ENCODE assay signal across 8 mouse cellular contexts in the genomic region with DNA sequence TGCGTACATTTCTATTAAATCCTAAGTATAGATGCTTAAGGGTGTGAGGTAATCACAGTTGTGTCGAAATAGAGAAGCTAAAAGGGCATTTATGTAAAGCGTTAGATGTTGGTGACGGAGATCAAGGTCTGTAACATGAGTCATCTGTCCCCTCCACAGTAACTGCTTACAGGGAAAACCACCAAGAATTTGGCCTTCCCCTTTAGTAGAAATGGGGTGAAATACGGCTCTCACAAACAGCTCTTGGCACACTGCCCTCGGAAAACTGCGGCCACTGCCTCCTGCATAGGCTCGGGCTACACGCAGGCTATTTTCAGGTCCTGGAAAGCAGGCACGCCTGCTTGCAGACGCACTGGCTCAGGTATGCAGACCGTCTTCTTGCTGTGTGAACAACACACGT. TPM values are rescaled to one million over a fixed set of nuclear protein-coding genes. Genes with fewer than 3 reads are reported as not detected.
A peak's percentile ranks its signal among the peaks of the same experiment; 100 is the strongest.
DNase-seq lines count a peak whose midpoint lies in the region; ATAC-seq lines count a peak whose summit lies in the region.
"Had no signal": no experiment of that assay in that cellular context is flagged by ENCODE, and none has a peak within 500 bp of the region (broad histone marks: within the 10 kb centered on the region; RNA-seq: fewer than 3 reads in every experiment).

No protein-coding gene starts in this region.

- no peak overlapping the region for H3K4me3 ChIP-seq in intestine, embryonic 15.5 days (replicated peaks)

- H3K27me3 ChIP-seq in intestine, embryonic 15.5 days (replicated peaks) = no peaks in the 10 kb centered on the region

- ATAC-seq in CD4-positive, CD25-positive, alpha-beta regulatory T cell, adult 4 months = peak; percentile 68
- peak; percentile 39; the same call in 1 of the 2 replicates for ATAC-seq in intestine, embryonic 15.5 days

- H3K36me3 ChIP-seq in intestine, embryonic 15.5 days = no peaks in the 10 kb centered on the region

- WGBS in intestine, embryonic 15.5 days = 38% methylated on average over 13 of the region's 13 CpGs

- H3K4me1 ChIP-seq in intestine, embryonic 15.5 days (replicated peaks) = peaks cover 15% of the 10 kb centered on the region

- no peak overlapping the region for H3K9ac ChIP-seq in intestine, embryonic 15.5 days

- no peaks in the 10 kb centered on the region for H3K9me3 ChIP-seq in intestine, embryonic 15.5 days

- H3K27ac ChIP-seq in intestine, embryonic 15.5 days = no peak overlapping the region

- no peak overlapping the region; the same call in 1 of the 2 replicates for H3K4me2 ChIP-seq in intestine, embryonic 15.5 days (replicated peaks)

- DNase-seq in adrenal gland, adult 18-20 months (ENCODE audit: low spot score in 2 of 2) = peak; percentile 77 to 89
- DNase-seq in gastrocnemius, adult 18-20 months (ENCODE audit: low spot score) = peak; percentile 71
- peak; percentile 71 for DNase-seq in lung, postnatal 25 days (ENCODE audit: low spot score)
- no peak for DNase-seq in retina, embryonic 14.5 days (ENCODE audit: low spot score)
- no peak for DNase-seq in left cerebral cortex, adult 9 months (ENCODE audit: low spot score in 2 of 2)

RNA-seq across cellular contexts. Expression of gene Popdc2, which starts 34.1 kb away (rescaled TPM):
- 1 to 10 TPM; 2.3 to 6.2 TPM for polyA plus RNA-seq in CD4-positive, CD25-positive, alpha-beta regulatory T cell, adult 4 months (2017; shearing (Covaris generic))
- 1 to 10 TPM in 1 of 2 experiments, under 1 TPM in 1; 0.80 to 4.6 TPM for total RNA-seq in adrenal gland, adult 18-20 months (2021)
- 10 to 100 TPM; 51.5 to 55.8 TPM for total RNA-seq in gastrocnemius, adult 18-20 months (2021)
- polyA plus RNA-seq in intestine, embryonic 15.5 days (2015; fragmentation: Nextera tagmentation; extraction: Ambion mirVana) = 14.8 and 15.4 TPM in 2 replicates

RNA-seq across cellular contexts. Expression of gene Pla1a, which starts 36.8 kb away (rescaled TPM):
- polyA plus RNA-seq in CD4-positive, CD25-positive, alpha-beta regulatory T cell, adult 4 months (2017; shearing (Covaris generic)) = under 1 TPM in 1 of 2 experiments, not detected in 1; 0.30 TPM
- total RNA-seq in adrenal gland, adult 18-20 months (2021) = 10 to 100 TPM; 13.9 to 51.8 TPM
- 1 to 10 TPM; 3.3 to 6.8 TPM for total RNA-seq in gastrocnemius, adult 18-20 months (2021)
- 1.3 and 1.7 TPM in 2 replicates for polyA plus RNA-seq in intestine, embryonic 15.5 days (2015; fragmentation: Nextera tagmentation; extraction: Ambion mirVana)

RNA-seq across cellular contexts. Expression of gene Gm21987, which starts 49.3 kb away (rescaled TPM):
- polyA plus RNA-seq in CD4-positive, CD25-positive, alpha-beta regulatory T cell, adult 4 months (2017; shearing (Covaris generic)) = not detected
- total RNA-seq in adrenal gland, adult 18-20 months (2021) = not detected
- not detected for total RNA-seq in gastrocnemius, adult 18-20 months (2021)
- polyA plus RNA-seq in intestine, embryonic 15.5 days (2015; fragmentation: Nextera tagmentation; extraction: Ambion mirVana) = 0.53 TPM in 1 of 2 replicates, not detected in the other
- polyA plus RNA-seq: large intestine, adult 2 months had no signal

RNA-seq across cellular contexts. Expression of gene Cox17, which starts 49.4 kb away (rescaled TPM):
- 100 to 1,000 TPM; 203 to 275 TPM for polyA plus RNA-seq in CD4-positive, CD25-positive, alpha-beta regulatory T cell, adult 4 months (2017; shearing (Covaris generic))
- total RNA-seq in adrenal gland, adult 18-20 months (2021) = 100 to 1,000 TPM; 342 to 359 TPM
- total RNA-seq in gastrocnemius, adult 18-20 months (2021) = 100 to 1,000 TPM; 176 to 177 TPM
- polyA plus RNA-seq in intestine, embryonic 15.5 days (2015; fragmentation: Nextera tagmentation; extraction: Ambion mirVana) = 233 TPM in 2 replicates

RNA-seq across cellular contexts. Expression of gene Maats1, which starts 54.2 kb away (rescaled TPM):
- under 1 TPM in 1 of 2 experiments, not detected in 1; 0.24 TPM for polyA plus RNA-seq in CD4-positive, CD25-positive, alpha-beta regulatory T cell, adult 4 months (2017; shearing (Covaris generic))
- total RNA-seq in adrenal gland, adult 18-20 months (2021) = under 1 TPM; 0.22 to 0.30 TPM
- not detected for total RNA-seq in gastrocnemius, adult 18-20 months (2021)
- polyA plus RNA-seq in intestine, embryonic 15.5 days (2015; fragmentation: Nextera tagmentation; extraction: Ambion mirVana) = 0.08 and 0.18 TPM in 2 replicates

Comparison
In these comparisons a context has a peak if more than half of its experiments do, and no peak if none do; other contexts are left out.
1. DNase-seq: peak in adrenal gland, adult 18-20 months (2 of 2), gastrocnemius, adult 18-20 months (single experiment) and lung, postnatal 25 days (single experiment); none in retina, embryonic 14.5 days (single experiment) and left cerebral cortex, adult 9 months (0 of 2).
2. RNA of gene Popdc2, which starts 34.1 kb away (total RNA-seq): 51.5 to 55.8 TPM in gastrocnemius, adult 18-20 months; 0.80 to 4.6 TPM in adrenal gland, adult 18-20 months; every median in the first group is over 4 times any median in the second.